Mouse (Mus musculus): Measurements from ENCODE around the gene Naglu. TPM values are rescaled to one million over a fixed set of nuclear protein-coding genes. Genes with fewer than 3 reads are reported as not detected.

Gene Naglu
- polyA plus RNA-seq, 1 experiment from 2014 or later = 18.9 TPM

GRCm38 (mm10) chr11:101045826-101046225, 24.0 kb upstream of the Naglu start:
- WGBS = 84% methylated on average over 4 of the region's 4 CpGs

DNA sequence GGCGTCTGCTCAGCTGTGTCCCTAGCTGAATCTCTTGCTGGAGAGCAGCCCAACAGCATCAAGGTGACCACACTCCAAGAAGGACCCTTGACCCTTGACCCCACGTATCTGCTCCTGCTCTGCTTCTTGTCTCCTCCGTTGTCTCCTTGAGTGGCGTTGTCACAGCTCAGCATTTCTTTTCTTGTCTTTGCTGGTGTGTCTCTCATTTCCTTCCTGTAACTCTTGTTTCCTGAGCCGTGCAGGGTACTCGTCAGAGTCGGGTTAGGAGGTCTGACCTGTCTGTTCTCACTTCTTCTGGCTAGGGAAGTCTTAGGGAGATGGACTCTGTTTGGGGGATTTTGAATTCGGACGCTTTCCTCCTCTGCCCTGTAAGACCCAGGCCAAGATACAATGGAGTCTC, 23.4 kb upstream of the Naglu start:
- no peaks in the 10 kb centered on the region for H3K9me3 ChIP-seq (ENCODE audit: low read length)
- H3K4me2 ChIP-seq (replicated peaks; ENCODE audit: low read depth, low read length) = no peak overlapping the region
- no peaks in the 10 kb centered on the region for H3K27me3 ChIP-seq (replicated peaks; ENCODE audit: insufficient read depth, low read length)
- no peak overlapping the region for H3K4me3 ChIP-seq (ENCODE audit: low read depth, low read length)
- H3K36me3 ChIP-seq (ENCODE audit: insufficient read depth, low read length) = peaks cover 84% of the 10 kb centered on the region
- DNase-seq (ENCODE audit: low spot score) (no peak), ATAC-seq (no peak)
- WGBS = 53% methylated on average over 9 of the region's 9 CpGs
- TF ChIP-seq EP300 (IDR thresholded peaks at IDR 0.05) (no peak), CTCF (IDR thresholded peaks at IDR 0.05) (no peak)
- H3K4me1 ChIP-seq (ENCODE audit: insufficient read depth, low read depth, low read length) = no peaks in the 10 kb centered on the region
- no peak overlapping the region for H3K27ac ChIP-seq (ENCODE audit: low read length)
- no peak overlapping the region for H3K9ac ChIP-seq (replicated peaks; ENCODE audit: low read depth)

More at GRCm38 (mm10) chr11:101045826-101046225, 24.0 kb upstream of the Naglu start:
- ATAC-seq (no peak), DNase-seq (ENCODE audit: low spot score) (no peak)
- TF ChIP-seq CTCF (IDR thresholded peaks at IDR 0.05) (no peak), EP300 (IDR thresholded peaks at IDR 0.05) (no peak)
- Histone ChIP-seq H3K4me1 (ENCODE audit: insufficient read depth, low read depth, low read length) (no peaks in the 10 kb centered on the region), H3K4me3 (ENCODE audit: low read depth, low read length) (no peak overlapping the region), H3K9ac (replicated peaks; ENCODE audit: low read depth) (no peak overlapping the region), H3K36me3 (ENCODE audit: insufficient read depth, low read length) (peaks cover 90% of the 10 kb centered on the region), H3K27me3 (replicated peaks; ENCODE audit: insufficient read depth, low read length) (no peaks in the 10 kb centered on the region), H3K4me2 (replicated peaks; ENCODE audit: low read depth, low read length) (no peak overlapping the region), H3K9me3 (ENCODE audit: low read length) (no peaks in the 10 kb centered on the region), H3K27ac (ENCODE audit: low read length) (no peak overlapping the region)

DNA sequence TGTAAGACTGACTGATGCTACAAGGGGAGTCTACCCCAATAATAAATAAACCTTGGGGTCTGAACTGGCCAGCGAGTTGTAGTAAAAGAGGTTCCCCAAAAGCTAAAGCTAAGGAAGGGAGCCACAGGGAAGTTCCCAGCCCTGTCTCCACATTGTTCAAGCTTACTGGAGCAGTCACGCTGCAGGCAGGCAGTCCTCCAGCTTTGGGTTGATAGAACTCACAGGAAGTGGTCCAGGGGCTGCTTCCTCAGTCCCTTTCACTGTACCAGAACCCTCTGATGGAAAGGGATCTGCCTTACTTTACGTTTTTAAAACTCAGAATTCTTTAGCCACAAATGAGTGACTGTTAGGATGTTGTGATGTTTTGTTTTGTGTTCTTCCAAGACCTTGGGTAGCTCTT, 22.3 kb upstream of the Naglu start:
- Histone ChIP-seq H3K9ac (replicated peaks; ENCODE audit: low read depth) (no peak overlapping the region), H3K27ac (ENCODE audit: low read length) (no peak overlapping the region), H3K4me2 (replicated peaks; ENCODE audit: low read depth, low read length) (no peak overlapping the region), H3K36me3 (ENCODE audit: insufficient read depth, low read length) (peaks cover 79% of the 10 kb centered on the region), H3K9me3 (ENCODE audit: low read length) (no peaks in the 10 kb centered on the region), H3K27me3 (replicated peaks; ENCODE audit: insufficient read depth, low read length) (no peaks in the 10 kb centered on the region), H3K4me3 (ENCODE audit: low read depth, low read length) (no peak overlapping the region), H3K4me1 (ENCODE audit: insufficient read depth, low read depth, low read length) (0 out of 2 replicates have a peak, but pooled peaks cover 2% of the 10 kb centered on the region)
- DNase-seq (ENCODE audit: low spot score) (no peak), ATAC-seq (no peak)
- WGBS = 86% methylated on average over 3 of the region's 3 CpGs
- no peak for TF ChIP-seq EP300 (IDR thresholded peaks at IDR 0.05)
- TF ChIP-seq CTCF (IDR thresholded peaks at IDR 0.05) = no peak

GRCm38 (mm10) chr11:101050359-101050758, 19.5 kb upstream of the Naglu start:
- 91% methylated on average over 9 of the region's 9 CpGs for WGBS
- no peak overlapping the region for H3K4me2 ChIP-seq (replicated peaks; ENCODE audit: low read depth, low read length)
- H3K4me3 ChIP-seq (ENCODE audit: low read depth, low read length) = no peak overlapping the region
- peaks cover 56% of the 10 kb centered on the region for H3K36me3 ChIP-seq (ENCODE audit: insufficient read depth, low read length)
- H3K4me1 ChIP-seq (ENCODE audit: insufficient read depth, low read depth, low read length) = peaks cover 10% of the 10 kb centered on the region; the same call in 1 of the 2 replicates
- H3K27me3 ChIP-seq (replicated peaks; ENCODE audit: insufficient read depth, low read length) = no peaks in the 10 kb centered on the region
- DNase-seq (ENCODE audit: low spot score) (no peak), ATAC-seq (no peak)
- H3K27ac ChIP-seq (ENCODE audit: low read length) = no peak overlapping the region
- TF ChIP-seq CTCF (IDR thresholded peaks at IDR 0.05) (no peak), EP300 (IDR thresholded peaks at IDR 0.05) (no peak)
- no peak overlapping the region for H3K9ac ChIP-seq (replicated peaks; ENCODE audit: low read depth)
- no peaks in the 10 kb centered on the region for H3K9me3 ChIP-seq (ENCODE audit: low read length)

DNA sequence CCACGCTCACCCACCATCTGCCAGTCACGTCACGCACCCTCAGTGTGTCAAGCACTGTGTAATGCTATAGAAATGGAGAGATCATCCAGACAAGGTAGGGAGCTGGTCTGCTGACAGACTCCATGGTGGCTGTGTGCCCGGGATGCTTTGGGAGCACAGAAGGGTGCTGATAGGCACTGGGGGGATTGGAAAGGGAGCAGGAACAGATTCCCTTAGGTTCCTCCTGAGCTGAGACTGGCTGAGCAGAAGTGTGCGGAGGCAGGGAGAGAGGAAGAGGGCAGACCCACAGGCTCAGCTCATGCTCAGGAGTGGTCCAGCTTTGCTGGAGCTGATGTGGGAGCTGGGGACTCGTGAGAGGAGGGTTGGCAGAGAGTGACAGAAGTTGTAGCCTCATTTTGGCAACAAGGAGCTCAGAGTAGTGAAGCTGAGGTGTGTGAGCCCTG, 18.7 kb upstream of the Naglu start:
- DNase-seq (ENCODE audit: low spot score) = no peak
- Histone ChIP-seq H3K4me3 (ENCODE audit: low read depth, low read length) (no peak overlapping the region), H3K4me1 (ENCODE audit: insufficient read depth, low read depth, low read length) (peaks cover 12% of the 10 kb centered on the region; the same call in 1 of the 2 replicates), H3K27ac (ENCODE audit: low read length) (no peak overlapping the region), H3K27me3 (replicated peaks; ENCODE audit: insufficient read depth, low read length) (no peaks in the 10 kb centered on the region), H3K9me3 (ENCODE audit: low read length) (no peaks in the 10 kb centered on the region), H3K9ac (replicated peaks; ENCODE audit: low read depth) (no peak overlapping the region), H3K4me2 (replicated peaks; ENCODE audit: low read depth, low read length) (no peak overlapping the region), H3K36me3 (ENCODE audit: insufficient read depth, low read length) (peaks cover 52% of the 10 kb centered on the region)
- no peak for ATAC-seq
- WGBS = 89% methylated on average over 6 of the region's 6 CpGs
- TF ChIP-seq CTCF (IDR thresholded peaks at IDR 0.05) (no peak), EP300 (IDR thresholded peaks at IDR 0.05) (no peak)

- Histone ChIP-seq H3K4me1 (ENCODE audit: insufficient read depth, low read depth, low read length) (peaks cover 12% of the 10 kb centered on the region; the same call in 1 of the 2 replicates), H3K4me3 (ENCODE audit: low read depth, low read length) (no peak overlapping the region), H3K9ac (replicated peaks; ENCODE audit: low read depth) (no peak overlapping the region), H3K9me3 (ENCODE audit: low read length) (no peaks in the 10 kb centered on the region), H3K27ac (ENCODE audit: low read length) (peak overlapping the region; percentile 74; the same call in 1 of the 2 replicates), H3K36me3 (ENCODE audit: insufficient read depth, low read length) (peaks cover 46% of the 10 kb centered on the region), H3K4me2 (replicated peaks; ENCODE audit: low read depth, low read length) (no peak overlapping the region), H3K27me3 (replicated peaks; ENCODE audit: insufficient read depth, low read length) (no peaks in the 10 kb centered on the region)
- WGBS = 78% methylated on average over 8 of the region's 8 CpGs
- ATAC-seq (no peak), DNase-seq (ENCODE audit: low spot score) (no peak)
- no peak for TF ChIP-seq EP300 (IDR thresholded peaks at IDR 0.05)
- TF ChIP-seq CTCF (IDR thresholded peaks at IDR 0.05) = no peak
These were observed 18.2 kb upstream of the Naglu start for GRCm38 (mm10) chr11:101051617-101052016.

All from lung, postnatal 0 days (tissue).